ENCODE assay signal across 14 mouse cellular contexts in the genomic region with DNA sequence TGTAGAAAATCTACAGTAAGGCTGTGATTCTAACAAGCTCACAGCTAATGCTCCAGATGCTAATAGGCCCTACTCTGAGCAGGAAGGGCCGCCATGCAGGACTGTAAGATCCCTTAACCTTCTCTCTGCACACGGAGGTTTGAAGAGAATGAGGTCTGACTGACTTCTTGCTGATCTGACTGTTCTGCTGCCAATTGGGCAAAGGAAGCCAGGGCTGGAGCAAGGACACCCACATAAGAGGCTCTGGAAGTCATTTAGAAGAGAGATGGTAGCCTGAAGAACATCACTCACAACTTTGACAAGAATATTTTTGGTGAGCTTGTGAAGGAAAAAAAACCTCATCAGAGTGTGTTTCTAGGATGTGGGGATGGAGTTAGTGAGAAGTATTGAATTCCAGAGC. TPM values are rescaled to one million over a fixed set of nuclear protein-coding genes. Genes with fewer than 3 reads are reported as not detected.
DNase-seq lines count a peak whose midpoint lies in the region; ATAC-seq lines count a peak whose summit lies in the region.
"Had no signal": no experiment of that assay in that cellular context is flagged by ENCODE, and none has a peak within 500 bp of the region (broad histone marks: within the 10 kb centered on the region; RNA-seq: fewer than 3 reads in every experiment).

No protein-coding gene starts in this region.

- H3K27me3 ChIP-seq in embryonic facial prominence, embryonic 14.5 days (replicated peaks; ENCODE audit: control insufficient read depth, insufficient read depth, low read length), result no peaks in the 10 kb centered on the region
- no peaks in the 10 kb centered on the region for H3K27me3 ChIP-seq in embryonic facial prominence, embryonic 10.5 days (replicated peaks; ENCODE audit: low read depth, poor library complexity, severe bottlenecking)
- no peaks in the 10 kb centered on the region for H3K27me3 ChIP-seq in heart, embryonic 15.5 days
- H3K27me3 ChIP-seq in neural tube, embryonic 13.5 days, result no peaks in the 10 kb centered on the region
- H3K27me3 ChIP-seq: forebrain, embryonic 13.5 days; hindbrain, embryonic 15.5 days had no signal

- H3K4me3 ChIP-seq in embryonic facial prominence, embryonic 14.5 days (ENCODE audit: low read depth, low read length), result no peak overlapping the region
- H3K4me3 ChIP-seq in embryonic facial prominence, embryonic 10.5 days, result no peak overlapping the region
- H3K4me3 ChIP-seq in heart, embryonic 15.5 days, result no peak overlapping the region
- no peak overlapping the region for H3K4me3 ChIP-seq in neural tube, embryonic 13.5 days
- H3K4me3 ChIP-seq: forebrain, embryonic 13.5 days; hindbrain, embryonic 15.5 days had no signal

- peaks cover 15% of the 10 kb centered on the region; the same call in 1 of the 2 replicates for H3K4me1 ChIP-seq in embryonic facial prominence, embryonic 14.5 days (ENCODE audit: control insufficient read depth, insufficient read depth, low read length)
- peaks cover 28% of the 10 kb centered on the region for H3K4me1 ChIP-seq in embryonic facial prominence, embryonic 10.5 days
- H3K4me1 ChIP-seq in heart, embryonic 15.5 days (replicated peaks), result peaks cover 36% of the 10 kb centered on the region
- peaks cover 38% of the 10 kb centered on the region for H3K4me1 ChIP-seq in neural tube, embryonic 13.5 days (replicated peaks)

- H3K27ac ChIP-seq in embryonic facial prominence, embryonic 14.5 days (replicated peaks; ENCODE audit: low read depth, low read length), result peak overlapping the region; percentile 15; the same call in 1 of the 2 replicates
- H3K27ac ChIP-seq in embryonic facial prominence, embryonic 10.5 days (replicated peaks), result no peak overlapping the region
- H3K27ac ChIP-seq in heart, embryonic 15.5 days, result peak overlapping the region; percentile 60
- H3K27ac ChIP-seq in neural tube, embryonic 13.5 days (replicated peaks), result 0 out of 2 replicates have a peak overlapping the region, but pooled peaks have one; percentile 1
- H3K27ac ChIP-seq: forebrain, embryonic 13.5 days; hindbrain, embryonic 15.5 days; stomach, postnatal 0 days had no signal

- no peak overlapping the region for H3K9ac ChIP-seq in embryonic facial prominence, embryonic 14.5 days (ENCODE audit: low read depth, low read length)
- H3K9ac ChIP-seq in heart, embryonic 15.5 days, result no peak overlapping the region
- H3K9ac ChIP-seq in neural tube, embryonic 13.5 days, result no peak overlapping the region
- H3K9ac ChIP-seq: forebrain, embryonic 13.5 days; hindbrain, embryonic 15.5 days had no signal

- intact Hi-C loops in heart, postnatal 36 days (cut with DNase I), result no loop called here

- DNase-seq in embryonic facial prominence, embryonic 14.5 days (ENCODE audit: low spot score), result peak; percentile 13
- no peak for DNase-seq in embryonic facial prominence, embryonic 10.5 days (ENCODE audit: low spot score)
- no peak for DNase-seq in heart, postnatal 36 days
- DNase-seq in neural tube, embryonic 10.5 days (ENCODE audit: extremely low spot score, low spot score), result no peak
- DNase-seq in ovary, postnatal 14 days (ENCODE audit: low spot score), result no peak
- DNase-seq: cerebellum, adult 18-20 months; kidney, adult 2 months; thymus, postnatal 4 days had no signal

- peaks cover 44% of the 10 kb centered on the region for H3K36me3 ChIP-seq in embryonic facial prominence, embryonic 14.5 days (ENCODE audit: control insufficient read depth, insufficient read depth, low read length)
- H3K36me3 ChIP-seq in embryonic facial prominence, embryonic 10.5 days (replicated peaks), result peaks cover 56% of the 10 kb centered on the region
- peaks cover 20% of the 10 kb centered on the region for H3K36me3 ChIP-seq in heart, embryonic 15.5 days
- peaks cover 37% of the 10 kb centered on the region for H3K36me3 ChIP-seq in neural tube, embryonic 13.5 days

- no peak for ATAC-seq in embryonic facial prominence, embryonic 14.5 days (ENCODE audit: low read depth)
- ATAC-seq in heart, embryonic 15.5 days (replicated peaks; ENCODE audit: insufficient number of reproducible peaks, insufficient read depth, low FRiP score, low read depth), result no peak
- no peak for ATAC-seq in neural tube, embryonic 13.5 days (ENCODE audit: low read depth)
- ATAC-seq in inflammation-experienced regulatory T-cells, adult 6 months, result no peak
- ATAC-seq: forebrain, embryonic 13.5 days had no signal

- 34% methylated on average over 2 of the region's 2 CpGs for whole genome bisulfite sequencing in embryonic facial prominence, embryonic 14.5 days
- 53% methylated on average over 2 of the region's 2 CpGs for WGBS in embryonic facial prominence, embryonic 10.5 days
- WGBS in heart, embryonic 15.5 days, result 37% methylated on average over 2 of the region's 2 CpGs
- 68% methylated on average over 2 of the region's 2 CpGs for WGBS in neural tube, embryonic 13.5 days

- H3K9me3 ChIP-seq in embryonic facial prominence, embryonic 14.5 days (ENCODE audit: control insufficient read depth, low read length), result no peaks in the 10 kb centered on the region
- no peaks in the 10 kb centered on the region for H3K9me3 ChIP-seq in embryonic facial prominence, embryonic 10.5 days
- no peaks in the 10 kb centered on the region for H3K9me3 ChIP-seq in heart, embryonic 15.5 days (replicated peaks)
- H3K9me3 ChIP-seq in neural tube, embryonic 13.5 days, result no peaks in the 10 kb centered on the region
- H3K9me3 ChIP-seq: forebrain, embryonic 13.5 days; hindbrain, embryonic 15.5 days had no signal

- no peak overlapping the region for H3K4me2 ChIP-seq in embryonic facial prominence, embryonic 14.5 days (ENCODE audit: low read depth, low read length)
- no peak overlapping the region for H3K4me2 ChIP-seq in heart, embryonic 15.5 days
- no peak overlapping the region for H3K4me2 ChIP-seq in neural tube, embryonic 13.5 days
- H3K4me2 ChIP-seq: forebrain, embryonic 13.5 days; hindbrain, embryonic 15.5 days had no signal

RNA-seq across cellular contexts. Expression of gene Hmg20a, which starts 51.2 kb away (rescaled TPM):
- 49.8 and 59.6 TPM in 2 replicates for polyA plus RNA-seq in embryonic facial prominence, embryonic 14.5 days (2014; fragmentation: Nextera tagmentation; extraction: Ambion mirVana)
- polyA plus RNA-seq in embryonic facial prominence, embryonic 10.5 days (2016; fragmentation: Nextera tagmentation; extraction: Ambion mirVana), result 61.3 and 61.7 TPM in 2 replicates
- polyA plus RNA-seq in heart, embryonic 15.5 days (2015; fragmentation: Nextera tagmentation; extraction: Ambion mirVana), result 48.9 and 56.4 TPM in 2 replicates
- total RNA-seq in heart, postnatal 36 days (2021), result 10 to 100 TPM; 18.8 to 21.1 TPM
- polyA plus RNA-seq in neural tube, embryonic 13.5 days (2015; fragmentation: Nextera tagmentation; extraction: Ambion mirVana), result 80.4 and 85.6 TPM in 2 replicates
- polyA plus RNA-seq in inflammation-experienced regulatory T-cells, adult 6 months (2017; shearing (Covaris generic)), result 10 to 100 TPM; 30.0 to 66.3 (median 62.4) TPM

RNA-seq across cellular contexts. Expression of gene Peak1, which starts 51.8 kb away (rescaled TPM):
- 15.7 and 15.8 TPM in 2 replicates for polyA plus RNA-seq in embryonic facial prominence, embryonic 14.5 days (2014; fragmentation: Nextera tagmentation; extraction: Ambion mirVana)
- polyA plus RNA-seq in embryonic facial prominence, embryonic 10.5 days (2016; fragmentation: Nextera tagmentation; extraction: Ambion mirVana), result 7.3 and 7.5 TPM in 2 replicates
- 14.3 and 16.2 TPM in 2 replicates for polyA plus RNA-seq in heart, embryonic 15.5 days (2015; fragmentation: Nextera tagmentation; extraction: Ambion mirVana)
- total RNA-seq in heart, postnatal 36 days (2021), result 10 to 100 TPM; 38.4 to 42.0 TPM
- 6.9 and 7.0 TPM in 2 replicates for polyA plus RNA-seq in neural tube, embryonic 13.5 days (2015; fragmentation: Nextera tagmentation; extraction: Ambion mirVana)
- 10 to 100 TPM; 18.5 to 26.2 (median 19.4) TPM for polyA plus RNA-seq in inflammation-experienced regulatory T-cells, adult 6 months (2017; shearing (Covaris generic))
